Mouse (Mus musculus) neural tube, embryonic 10.5 days (tissue): Measurements from ENCODE around the gene Myoc.
A peak's percentile ranks its signal among the peaks of the same experiment; 100 is the strongest.

Experiments used
- DNase-seq: peaks from one replicate; pipeline ENCODE4 v3.0.0-alpha.2; 2017; ENCODE audit warnings: low spot score; ENCODE audit errors: extremely low spot score

Myoc gene

DNA sequence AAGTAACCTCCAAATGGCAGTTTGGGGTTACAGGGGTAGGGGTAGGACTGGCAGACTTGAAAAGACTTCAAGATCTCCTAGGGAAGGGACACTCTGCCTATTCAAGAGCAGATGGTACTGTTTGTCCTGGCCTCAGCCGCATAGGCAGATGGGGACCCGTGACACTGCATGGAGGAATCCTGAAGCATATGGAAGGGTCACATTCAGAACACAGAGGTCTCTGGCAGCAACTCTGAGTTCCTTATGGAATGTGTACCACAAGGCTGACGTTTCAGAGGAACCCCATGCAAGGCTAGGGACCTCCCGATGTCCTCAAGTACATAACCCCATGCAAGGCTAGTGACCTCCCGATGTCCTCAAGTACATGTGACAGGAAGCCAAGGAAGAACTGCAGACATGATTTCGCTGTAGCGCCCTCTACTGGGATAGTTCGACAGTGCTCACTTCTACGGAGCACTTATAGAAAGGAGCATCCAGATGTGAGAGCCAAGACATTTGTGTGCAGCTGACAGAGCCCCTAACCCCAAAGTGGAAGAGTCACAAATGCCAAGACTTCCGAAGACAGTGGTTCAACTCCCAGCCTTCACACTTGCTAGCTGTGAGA, 7.2 kb downstream of the Myoc start:
- no peak for DNase-seq

DNA sequence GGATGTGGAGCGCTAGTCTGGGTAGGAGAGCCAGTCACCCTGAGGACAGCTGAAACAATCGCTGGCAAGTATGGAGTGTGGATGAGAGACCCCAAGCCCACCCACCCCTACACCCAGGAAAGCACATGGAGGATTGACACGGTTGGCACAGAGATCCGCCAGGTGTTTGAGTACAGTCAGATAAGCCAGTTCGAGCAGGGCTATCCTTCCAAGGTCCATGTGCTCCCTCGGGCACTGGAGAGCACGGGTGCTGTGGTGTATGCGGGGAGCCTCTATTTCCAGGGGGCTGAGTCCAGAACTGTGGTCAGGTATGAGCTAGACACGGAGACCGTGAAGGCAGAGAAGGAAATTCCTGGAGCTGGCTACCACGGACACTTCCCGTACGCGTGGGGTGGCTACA, 9.5 kb downstream of the Myoc start:
- no peak for DNase-seq

DNA sequence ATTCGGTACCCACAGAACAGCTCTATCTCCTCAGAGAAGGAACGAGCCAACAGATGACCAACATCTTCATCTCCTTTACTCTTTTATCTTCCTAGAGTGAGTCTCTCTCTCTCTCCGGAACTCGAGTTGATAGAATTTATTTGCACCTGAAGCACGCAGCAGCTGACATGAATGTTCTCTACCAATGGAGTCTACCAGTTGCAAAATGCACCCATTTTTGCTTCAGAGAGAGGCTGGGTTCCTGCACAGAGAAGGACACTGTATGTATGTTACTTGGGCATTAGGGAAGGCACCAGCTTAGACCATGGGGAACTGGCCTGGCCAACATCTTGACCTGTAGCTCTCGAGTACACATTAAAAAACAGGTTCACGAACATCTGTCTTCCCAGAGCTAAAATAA, 19.2 kb downstream of the Myoc start, which contains the start of gene Myocos:
TSS of gene Myocos (minus strand) at position 101 of the 400 bp plus-strand sequence.
- no peak for DNase-seq

DNA sequence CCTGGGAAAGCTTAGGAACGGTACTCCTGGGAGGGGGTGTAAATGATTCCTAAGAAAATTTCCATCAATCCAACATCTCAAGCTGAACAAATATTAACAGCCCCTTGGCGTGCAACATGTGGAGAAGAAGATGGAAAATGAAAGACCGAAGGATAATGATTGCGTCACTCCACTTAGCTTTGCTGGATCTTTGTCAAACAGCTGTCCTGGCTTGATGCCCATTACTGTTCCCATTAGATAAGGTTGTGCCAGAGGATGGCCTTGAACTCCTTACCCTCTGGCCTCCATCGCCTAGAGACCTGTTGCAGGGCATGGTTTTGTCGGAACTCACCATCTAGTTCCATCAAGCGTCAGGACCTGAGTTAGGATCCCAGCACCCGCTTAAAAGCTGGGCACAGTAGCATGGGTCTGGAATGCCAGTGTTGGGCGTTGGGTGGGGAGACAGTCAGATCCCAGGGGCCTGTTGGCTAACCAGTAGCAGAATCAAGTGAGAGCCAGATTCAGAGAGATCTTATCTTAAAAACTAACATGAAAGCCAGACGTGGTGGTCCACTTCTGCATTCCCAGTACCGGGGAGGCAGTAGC, 21.4 kb downstream of the Myoc start:
- no peak for DNase-seq

DNA sequence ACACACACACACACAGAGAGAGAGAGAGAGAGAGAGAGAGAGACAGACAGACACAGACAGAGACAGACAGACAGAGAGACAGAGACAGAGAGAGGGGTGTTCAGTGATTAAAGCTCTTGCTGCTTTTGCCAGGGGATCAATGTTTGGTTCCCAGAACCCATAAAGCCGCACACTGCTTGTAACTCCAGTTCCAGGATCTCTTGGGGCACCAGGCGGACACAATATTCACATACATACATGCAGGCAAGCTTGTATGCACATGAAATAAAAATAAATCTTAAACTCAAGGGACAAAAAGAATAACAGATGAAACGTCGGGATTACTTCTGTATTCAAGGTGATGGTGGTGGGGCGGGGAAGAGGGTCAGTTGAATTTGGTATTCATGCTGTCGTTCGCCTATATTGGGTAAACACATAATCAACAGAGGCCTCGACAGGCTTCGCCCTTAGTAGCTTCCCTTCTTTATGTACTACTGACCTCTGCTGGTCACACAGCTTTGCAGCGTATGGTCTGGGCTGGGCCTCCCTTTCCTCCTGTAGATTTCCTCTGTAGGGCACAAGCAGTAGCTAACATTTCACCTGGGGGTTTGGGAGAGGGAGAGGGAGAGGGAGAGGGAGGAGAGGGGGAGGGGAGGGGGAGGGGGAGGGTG, 26.0 kb downstream of the Myoc start:
- DNase-seq = peak; percentile 78

DNA sequence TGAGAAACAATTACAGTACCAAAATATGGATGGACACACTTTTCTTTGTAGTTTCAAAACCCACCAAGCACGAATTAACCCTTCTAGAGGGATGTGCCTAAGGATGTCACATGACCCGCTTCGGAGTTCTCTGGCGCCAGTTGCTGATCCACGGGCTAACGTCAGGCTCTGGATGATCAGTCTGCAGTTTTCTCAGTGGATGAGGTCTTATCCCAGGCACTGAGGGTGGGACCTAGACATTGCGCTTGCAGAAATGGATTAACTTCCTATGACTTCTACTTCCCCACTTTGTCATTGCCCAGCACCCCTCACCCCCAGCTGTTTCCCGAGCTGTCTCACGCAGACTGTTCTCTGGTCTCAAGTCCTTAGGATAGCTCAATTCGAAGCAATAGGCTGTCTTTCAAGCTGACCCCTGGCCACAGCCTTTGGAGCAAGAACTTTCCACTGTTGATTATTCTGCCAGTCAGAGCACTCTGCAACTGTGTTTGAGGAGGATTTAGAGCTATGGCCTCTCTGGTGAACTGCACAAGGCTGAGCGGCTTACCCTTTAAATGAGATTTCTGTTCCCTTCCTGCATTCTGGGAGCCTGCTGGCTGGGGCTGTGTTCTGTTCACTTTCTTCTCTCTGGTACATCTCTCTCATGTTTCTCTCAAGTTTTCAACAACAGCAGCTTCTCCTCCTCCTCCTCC, 26.7 kb downstream of the Myoc start:
- DNase-seq = no peak

DNA sequence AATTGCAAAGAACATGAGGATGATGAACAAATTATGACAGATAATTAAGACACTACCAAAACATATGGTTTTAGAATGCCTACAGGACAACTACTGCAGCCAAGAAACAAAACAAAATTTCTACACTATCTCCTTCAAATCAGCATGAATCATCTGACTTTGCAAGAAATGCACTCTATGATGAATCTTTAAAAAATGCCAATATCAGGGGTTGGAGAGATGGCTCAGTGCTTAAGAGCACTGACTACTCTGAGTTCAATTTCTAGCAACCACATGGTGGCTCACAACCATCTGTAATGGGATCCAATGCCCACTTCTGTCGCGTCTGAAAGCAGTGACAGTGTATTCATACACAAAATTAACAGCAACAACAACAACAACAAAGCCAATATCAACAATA, 54.8 kb downstream of the Myoc start:
- no peak for DNase-seq

DNA sequence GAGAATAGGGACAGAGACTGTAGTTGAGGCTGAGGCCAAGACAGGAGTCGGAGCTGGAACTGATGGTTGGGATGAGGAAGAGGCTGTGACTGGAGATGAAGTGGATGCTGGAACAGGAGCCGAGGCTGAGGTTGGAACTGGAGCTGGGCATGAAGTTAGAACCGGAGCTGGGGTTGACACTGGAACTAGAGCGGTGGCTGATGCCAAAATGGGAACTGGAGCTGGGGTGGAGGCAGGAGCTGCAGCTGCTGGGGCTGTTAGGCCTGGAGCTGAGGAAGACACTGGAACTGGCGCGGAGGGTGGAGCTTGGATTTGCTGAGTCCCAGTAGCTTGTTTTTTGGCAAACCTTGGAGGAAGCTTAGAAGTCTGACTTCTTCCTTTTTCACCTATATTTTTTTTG, 58.9 kb downstream of the Myoc start:
- no peak for DNase-seq
